Mouse (Mus musculus) liver, adult 2 months (tissue): ENCODE results near the gene Cks1b.

Experiments used
- CTCF ChIP-seq: fragments of 200-500 bp; IDR thresholded peaks from 2 replicates; pipeline ENCODE4 v1.5.1; 2011; ENCODE audit warnings: low read depth, low read length, control low read depth
- POLR2A ChIP-seq: fragments of 200-500 bp; IDR thresholded peaks from 2 replicates; pipeline ENCODE4 v1.6.1; 2011; ENCODE audit warnings: low read length, control low read depth; ENCODE audit not compliant: insufficient read depth; ENCODE audit errors: extremely low read depth

GRCm38 (mm10) chr3:89418861-89419250 is 673 bp upstream of the Cks1b start:
- TF ChIP-seq POLR2A (peak; percentile 60; the same call in 1 of the 2 replicates), CTCF (no peak)
